Mouse (Mus musculus) limb, embryonic 14.5 days (tissue): ENCODE measurements around the gene Agr2. TPM values are rescaled to one million over a fixed set of nuclear protein-coding genes. Genes with fewer than 3 reads are reported as not detected.

Experiments used
- ATAC-seq: fragments of 200-750 bp; cut with Nextera tagmentation; 2 replicates; pipeline ENCODE4 v1.8.0; 2017; ENCODE audit warnings: low read depth, moderate number of reproducible peaks, moderate TSS enrichment; ENCODE audit not compliant: low FRiP score
- DNase-seq: peaks from one replicate; pipeline ENCODE4 v3.0.0-alpha.2; 2015; ENCODE audit warnings: low spot score
- H3K27ac ChIP-seq: fragments of 300-500 bp; sonication (generic); replicated peaks from 2 replicates; pipeline ENCODE4 v1.5.1; 2014; ENCODE audit warnings: low read depth, mild to moderate bottlenecking, low read length, moderate library complexity, mixed read lengths
- H3K27me3 ChIP-seq: fragments of 300-500 bp; sonication (generic); 2 replicates; pipeline ENCODE4 v1.6.1; 2014; ENCODE audit warnings: low read length, mixed read lengths; ENCODE audit not compliant: control insufficient read depth, insufficient read depth
- H3K36me3 ChIP-seq: fragments of 300-500 bp; sonication (generic); 2 replicates; pipeline ENCODE4 v1.6.1; 2014; ENCODE audit warnings: mild to moderate bottlenecking, low read length, moderate library complexity, mixed read lengths; ENCODE audit not compliant: control insufficient read depth, insufficient read depth
- H3K4me1 ChIP-seq: fragments of 300-500 bp; sonication (generic); 2 replicates; pipeline ENCODE4 v1.6.1; 2014; ENCODE audit warnings: antibody characterized with exemption, low read length, mixed read lengths; ENCODE audit not compliant: control insufficient read depth, insufficient read depth
- H3K4me2 ChIP-seq: fragments of 300-500 bp; sonication (generic); replicated peaks from 2 replicates; pipeline ENCODE4 v1.6.1; 2014; ENCODE audit warnings: low read depth, mild to moderate bottlenecking, low read length, moderate library complexity; ENCODE audit not compliant: severe bottlenecking
- H3K4me3 ChIP-seq: fragments of 300-500 bp; sonication (generic); replicated peaks from 2 replicates; pipeline ENCODE4 v1.5.1; 2014; ENCODE audit warnings: low read length
- H3K9ac ChIP-seq: fragments of 300-500 bp; sonication (generic); 2 replicates; pipeline ENCODE4 v1.6.1; 2014; ENCODE audit warnings: mild to moderate bottlenecking, low read depth, low read length, moderate library complexity; ENCODE audit not compliant: severe bottlenecking
- H3K9me3 ChIP-seq: fragments of 300-500 bp; sonication (generic); 2 replicates; pipeline ENCODE4 v1.6.1; 2016; ENCODE audit warnings: low read length; ENCODE audit not compliant: control insufficient read depth
- POLR2A ChIP-seq: fragments of 200-500 bp; IDR thresholded peaks from 2 replicates; pipeline ENCODE4 v1.8.0; 2012; ENCODE audit warnings: inconsistent platforms, mild to moderate bottlenecking, moderate library complexity, borderline replicate concordance; ENCODE audit not compliant: insufficient read depth, insufficient read length; ENCODE audit errors: extremely low read depth
- WGBS: fragments of 180-500 bp; shearing (Covaris S2); extraction: QIAGEN DNeasy Blood & Tissue Kit; methylation state at CpG from one replicate; pipeline ENCODE4 v1.1.7; 2014; 5-methylcytosine and 5-hydroxymethylcytosine counted together
- polyA plus RNA-seq, 2 experiments: library from polyadenylated mRNA; depleted of rRNA in 1 of 2; stranded (reverse) in 1 of 2; unstranded in 1 of 2; fragments of >200 nt; fragmentation: Nextera tagmentation in 1 of 2; extraction: Ambion mirVana in 1 of 2; gene quantifications; 2 replicates each; pipeline versions ENCODE4 v1.2.1 to v1.2.3; 2012 to 2014

Gene Agr2
- polyA plus RNA-seq (2012; rRNA removed) (0.29 and 0.38 TPM in 2 replicates), polyA plus RNA-seq (2014; fragmentation: Nextera tagmentation; extraction: Ambion mirVana) (0.33 TPM in 1 of 2 replicates, not detected in the other)

GRCm38 (mm10) chr12:35992711-35993110 lies at the start of gene Agr2:
TSS of gene Agr2 (plus strand) at chr12:35992907.
- no peak within 1 kb of the TSS for H3K4me3 ChIP-seq
- H3K4me2 ChIP-seq = no peak within 1 kb of the TSS
- H3K27ac ChIP-seq = no peak within 1 kb of the TSS
- DNase-seq (no peak), ATAC-seq (no peak)
- TF ChIP-seq POLR2A = no peak
- H3K36me3 ChIP-seq = no peaks in the 10 kb centered on the region
- WGBS = 52% methylated on average over 9 of the region's 9 CpGs
- H3K27me3 ChIP-seq = no peaks in the 10 kb centered on the region
- H3K4me1 ChIP-seq = no peaks in the 10 kb centered on the region
- no peak within 1 kb of the TSS for H3K9ac ChIP-seq
- no peaks in the 10 kb centered on the region for H3K9me3 ChIP-seq

GRCm38 (mm10) chr12:35951757-35952156 lies 41.0 kb upstream of the Agr2 start:
- 48% methylated on average over 1 of the region's 1 CpGs for WGBS
- H3K36me3 ChIP-seq = no peaks in the 10 kb centered on the region
- ATAC-seq (no peak), DNase-seq (no peak)
- H3K9me3 ChIP-seq = no peaks in the 10 kb centered on the region
- no peak overlapping the region for H3K4me2 ChIP-seq
- H3K27ac ChIP-seq = no peak overlapping the region
- no peaks in the 10 kb centered on the region for H3K4me1 ChIP-seq
- no peak overlapping the region for H3K9ac ChIP-seq
- H3K27me3 ChIP-seq = no peaks in the 10 kb centered on the region
- no peak for TF ChIP-seq POLR2A
- H3K4me3 ChIP-seq = no peak overlapping the region

- no peak for TF ChIP-seq POLR2A
- no peak overlapping the region for H3K9ac ChIP-seq
- DNase-seq (no peak), ATAC-seq (no peak)
- 79% methylated on average over 2 of the region's 2 CpGs for WGBS
- H3K36me3 ChIP-seq = no peaks in the 10 kb centered on the region
- no peaks in the 10 kb centered on the region for H3K9me3 ChIP-seq
- no peak overlapping the region for H3K4me2 ChIP-seq
- H3K27ac ChIP-seq = no peak overlapping the region
- no peak overlapping the region for H3K4me3 ChIP-seq
- H3K4me1 ChIP-seq = no peaks in the 10 kb centered on the region
- no peaks in the 10 kb centered on the region for H3K27me3 ChIP-seq
Measured at GRCm38 (mm10) chr12:35957235-35957634, 35.5 kb upstream of the Agr2 start.

- H3K27me3 ChIP-seq = no peaks in the 10 kb centered on the region
- no peak overlapping the region for H3K4me2 ChIP-seq
- H3K9ac ChIP-seq = no peak overlapping the region
- H3K9me3 ChIP-seq = no peaks in the 10 kb centered on the region
- no peak overlapping the region for H3K4me3 ChIP-seq
- 0 out of 2 replicates have a peak, but pooled peaks cover 2% of the 10 kb centered on the region for H3K4me1 ChIP-seq
- H3K36me3 ChIP-seq = no peaks in the 10 kb centered on the region
- TF ChIP-seq POLR2A = no peak
- no peak overlapping the region for H3K27ac ChIP-seq
- DNase-seq = no peak
- WGBS = 49% methylated on average over 7 of the region's 7 CpGs
- ATAC-seq = no peak
Measured at GRCm38 (mm10) chr12:35966098-35966767, 26.5 kb upstream of the Agr2 start.

GRCm38 (mm10) chr12:35966768-35967141 lies 26.0 kb upstream of the Agr2 start:
- H3K9ac ChIP-seq = no peak overlapping the region
- TF ChIP-seq POLR2A = no peak
- H3K9me3 ChIP-seq = no peaks in the 10 kb centered on the region
- 34% methylated on average over 7 of the region's 7 CpGs for WGBS
- 0 out of 2 replicates have a peak, but pooled peaks cover 2% of the 10 kb centered on the region for H3K4me1 ChIP-seq
- no peak overlapping the region for H3K4me3 ChIP-seq
- DNase-seq (no peak), ATAC-seq (no peak)
- no peaks in the 10 kb centered on the region for H3K36me3 ChIP-seq
- H3K4me2 ChIP-seq = no peak overlapping the region
- no peak overlapping the region for H3K27ac ChIP-seq
- H3K27me3 ChIP-seq = no peaks in the 10 kb centered on the region

GRCm38 (mm10) chr12:35975898-35976297 lies 16.8 kb upstream of the Agr2 start:
- Histone ChIP-seq H3K4me2 (no peak overlapping the region), H3K9ac (no peak overlapping the region), H3K27me3 (no peaks in the 10 kb centered on the region), H3K4me3 (no peak overlapping the region), H3K27ac (no peak overlapping the region), H3K4me1 (no peaks in the 10 kb centered on the region), H3K9me3 (no peaks in the 10 kb centered on the region), H3K36me3 (no peaks in the 10 kb centered on the region)
- ATAC-seq (no peak), DNase-seq (no peak)
- no peak for TF ChIP-seq POLR2A
- 71% methylated on average over 3 of the region's 3 CpGs for WGBS
